Mouse (Mus musculus): ENCODE results near the gene Ick. TPM values are rescaled to one million over a fixed set of nuclear protein-coding genes. Genes with fewer than 3 reads are reported as not detected.

Ick gene
- total RNA-seq, 2 experiments from 2014 or later = 13.7 to 15.3 TPM

GRCm38 (mm10) chr9:78103965-78104560 lies 4.9 kb upstream of the Ick start:
- DNase-seq = no peak
- intact Hi-C loops (cut with DNase I) = no loop called here

- intact Hi-C loops (cut with DNase I) = no loop called here
- no peak for DNase-seq
Observed at GRCm38 (mm10) chr9:78104973-78105372, 4.0 kb upstream of the Ick start.

GRCm38 (mm10) chr9:78105501-78105932 lies 3.5 kb upstream of the Ick start:
- intact Hi-C loops (cut with DNase I) = no loop called here
- no peak for DNase-seq

GRCm38 (mm10) chr9:78106821-78107220 lies 2.2 kb upstream of the Ick start:
- intact Hi-C loops (cut with DNase I) = no loop called here

GRCm38 (mm10) chr9:78107582-78107911 lies 1.4 kb upstream of the Ick start:
- intact Hi-C loops (cut with DNase I) = no loop called here
- no peak for DNase-seq

More at GRCm38 (mm10) chr9:78106821-78107220, 2.2 kb upstream of the Ick start:
- no peak for DNase-seq

- DNase-seq = peak; percentile 87 to 90
- intact Hi-C loops (cut with DNase I) = no loop called here
Observed at GRCm38 (mm10) chr9:78107912-78108795, 838 bp upstream of the Ick start.

- DNase-seq = no peak
- intact Hi-C loops (cut with DNase I) = loop anchor here (10.0 kb wide), 1 partner anchor 335 kb away; the partner anchor contains the start of genes Cgas, Gm17324 and Mto1
Observed at GRCm38 (mm10) chr9:78109656-78110055, 664 bp downstream of the Ick start.

GRCm38 (mm10) chr9:78111456-78111855 lies 2.5 kb downstream of the Ick start:
- intact Hi-C loops (cut with DNase I) = loop anchor here (10.0 kb wide), 1 partner anchor 333 kb away; the partner anchor contains the start of genes Cgas, Gm17324 and Mto1
- DNase-seq = no peak

GRCm38 (mm10) chr9:78112770-78113537 lies 4.0 kb downstream of the Ick start:
- intact Hi-C loops (cut with DNase I) = loop anchor here (1.0 to 10.0 kb wide), 4 partner anchors 41 to 332 kb away; partner anchors contain the start of genes Cgas, Gm17324 and Mto1
- peak; percentile 97 for DNase-seq

- DNase-seq = no peak
- intact Hi-C loops (cut with DNase I) = loop anchor here (1.0 to 10.0 kb wide), 4 partner anchors 41 to 331 kb away; partner anchors contain the start of genes Cgas, Gm17324 and Mto1
Observed at GRCm38 (mm10) chr9:78113538-78113885, 4.5 kb downstream of the Ick start.

GRCm38 (mm10) chr9:78115746-78116145 lies 6.8 kb downstream of the Ick start:
- intact Hi-C loops (cut with DNase I) = loop anchor here (10.0 kb wide), 1 partner anchor 329 kb away; the partner anchor contains the start of genes Cgas, Gm17324 and Mto1
- peak in 1 of 2 experiments; percentile 55 for DNase-seq

- DNase-seq = no peak
- intact Hi-C loops (cut with DNase I) = loop anchor here (10.0 kb wide), 1 partner anchor 327 kb away; the partner anchor contains the start of genes Cgas, Gm17324 and Mto1
Observed at GRCm38 (mm10) chr9:78117690-78118089, 8.7 kb downstream of the Ick start.

- DNase-seq = no peak
- intact Hi-C loops (cut with DNase I) = no loop called here
Observed at GRCm38 (mm10) chr9:78121358-78121757, 12.4 kb downstream of the Ick start.

GRCm38 (mm10) chr9:78121985-78122384 lies 13.0 kb downstream of the Ick start:
- intact Hi-C loops (cut with DNase I) = no loop called here

GRCm38 (mm10) chr9:78122939-78123712 lies 14.1 kb downstream of the Ick start:
- intact Hi-C loops (cut with DNase I) = no loop called here
- no peak for DNase-seq

More at GRCm38 (mm10) chr9:78121985-78122384, 13.0 kb downstream of the Ick start:
- no peak for DNase-seq

GRCm38 (mm10) chr9:78124297-78124696 lies 15.3 kb downstream of the Ick start:
- no peak for DNase-seq
- intact Hi-C loops (cut with DNase I) = no loop called here

GRCm38 (mm10) chr9:78126007-78126406 lies 17.0 kb downstream of the Ick start:
- intact Hi-C loops (cut with DNase I) = no loop called here
- no peak for DNase-seq

- intact Hi-C loops (cut with DNase I) = no loop called here
Observed at GRCm38 (mm10) chr9:78126643-78127042, 17.7 kb downstream of the Ick start.

GRCm38 (mm10) chr9:78135658-78136057 lies 26.7 kb downstream of the Ick start:
- DNase-seq = no peak
- intact Hi-C loops (cut with DNase I) = no loop called here

More at GRCm38 (mm10) chr9:78126643-78127042, 17.7 kb downstream of the Ick start:
- no peak for DNase-seq

Data from heart, postnatal 36 days (tissue).